Mouse (Mus musculus): ENCODE results near the gene Tmprss5.

Tmprss5 gene

DNA sequence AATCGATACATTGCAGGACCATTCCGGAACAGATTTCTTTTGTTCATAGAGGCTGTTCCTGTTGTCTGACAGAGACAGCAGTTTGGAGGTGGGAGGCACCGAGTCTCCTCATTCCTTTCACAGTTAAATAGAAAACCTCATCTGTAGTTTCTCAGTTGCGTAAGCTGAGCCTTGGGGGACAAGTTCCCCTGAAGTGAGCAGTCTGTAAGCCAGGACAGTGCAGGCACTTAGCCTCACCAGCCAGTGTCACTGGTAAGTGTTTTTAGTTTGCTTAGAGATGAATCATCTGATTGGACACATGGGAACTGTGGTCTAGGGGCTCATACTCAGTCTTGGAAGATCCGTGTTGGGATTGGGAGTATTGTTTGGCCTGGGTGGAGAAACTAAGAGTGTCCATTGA is at the start of gene Tmprss5:
Tmprss5 (plus strand) TSS at position 154 of the 400 bp plus-strand sequence.
- no peak for DNase-seq (ENCODE audit: low spot score in 2 of 2)

DNA sequence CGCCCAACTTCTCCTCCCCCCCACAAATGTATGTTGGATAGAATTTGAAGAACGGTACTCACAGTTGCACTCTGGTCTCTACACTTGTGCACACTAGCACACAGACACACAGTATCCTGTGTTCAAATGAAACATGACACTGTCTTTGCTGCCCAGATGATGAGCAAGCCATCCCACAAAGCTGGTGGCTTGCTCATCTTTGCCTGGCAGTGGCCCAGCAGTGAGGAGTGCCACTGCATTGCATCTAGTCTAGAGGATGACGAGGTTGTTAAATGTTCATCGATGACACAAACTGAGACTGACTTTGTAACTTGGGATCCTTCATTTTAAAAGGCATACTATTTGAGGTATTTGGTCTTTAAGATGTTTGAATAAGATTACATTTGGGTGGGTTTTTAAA is 46.3 kb upstream of the Tmprss5 start:
- DNase-seq (ENCODE audit: low spot score in 2 of 2): no peak

DNA sequence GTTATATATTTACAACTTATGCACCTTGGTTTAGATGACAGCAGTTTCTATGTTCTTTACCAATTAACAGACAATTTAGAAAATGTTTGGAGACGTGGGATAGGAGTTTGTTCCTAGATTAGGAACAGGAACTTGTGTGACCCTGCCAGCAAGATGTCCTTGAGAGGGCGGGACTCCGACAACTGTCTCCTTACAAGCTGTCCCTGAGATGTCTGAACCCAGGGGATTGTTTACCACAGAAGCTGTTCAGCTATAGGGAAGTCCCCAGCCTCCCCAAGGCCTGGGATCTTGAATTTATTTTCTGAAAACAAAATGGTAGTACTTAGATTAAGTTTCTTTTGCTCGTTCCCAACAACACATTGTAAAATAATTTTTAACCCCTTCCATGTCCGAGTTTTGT is 30.2 kb upstream of the Tmprss5 start:
- no peak for DNase-seq (ENCODE audit: low spot score in 2 of 2)

DNA sequence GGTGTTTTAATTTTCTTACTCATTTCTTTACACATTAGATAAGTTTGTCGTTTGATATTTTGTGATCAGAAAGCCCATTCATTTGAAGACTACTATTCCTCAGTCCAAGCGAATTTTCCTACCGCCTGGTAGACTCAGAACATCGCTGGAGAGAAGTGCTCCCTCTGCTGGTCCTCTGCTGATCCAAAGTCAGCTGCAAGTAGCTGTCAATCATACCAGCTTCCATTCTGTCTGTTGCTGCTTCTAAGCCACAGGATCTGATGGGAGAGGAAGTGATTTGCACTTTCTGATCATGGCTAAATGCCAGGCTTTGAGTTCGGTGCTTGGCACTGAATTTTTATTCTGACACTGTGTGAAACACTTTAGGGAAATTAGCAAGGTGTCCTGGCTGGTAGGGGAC is 29.7 kb upstream of the Tmprss5 start:
- DNase-seq (ENCODE audit: low spot score in 2 of 2): peak in 1 of 2 experiments; percentile 16

DNA sequence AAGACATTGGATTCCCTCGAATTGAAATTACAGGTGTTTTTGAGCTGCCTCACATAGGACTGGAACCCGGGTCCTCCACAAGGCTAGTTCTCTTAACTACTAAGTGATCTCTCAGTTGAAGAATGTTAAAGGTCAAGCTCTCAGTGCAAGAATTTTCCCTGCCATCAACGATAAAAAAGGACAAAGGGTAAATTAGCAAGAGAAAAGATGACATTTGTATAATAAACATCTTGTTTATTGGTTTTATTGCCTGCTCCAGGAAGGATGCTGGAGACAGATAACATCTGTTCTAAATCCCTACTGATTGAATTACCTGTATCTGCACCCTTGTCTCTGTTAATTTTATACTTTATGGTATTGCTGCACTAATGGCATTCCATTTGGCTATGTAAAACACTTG is 27.0 kb upstream of the Tmprss5 start:
- DNase-seq (ENCODE audit: low spot score in 2 of 2): no peak

DNA sequence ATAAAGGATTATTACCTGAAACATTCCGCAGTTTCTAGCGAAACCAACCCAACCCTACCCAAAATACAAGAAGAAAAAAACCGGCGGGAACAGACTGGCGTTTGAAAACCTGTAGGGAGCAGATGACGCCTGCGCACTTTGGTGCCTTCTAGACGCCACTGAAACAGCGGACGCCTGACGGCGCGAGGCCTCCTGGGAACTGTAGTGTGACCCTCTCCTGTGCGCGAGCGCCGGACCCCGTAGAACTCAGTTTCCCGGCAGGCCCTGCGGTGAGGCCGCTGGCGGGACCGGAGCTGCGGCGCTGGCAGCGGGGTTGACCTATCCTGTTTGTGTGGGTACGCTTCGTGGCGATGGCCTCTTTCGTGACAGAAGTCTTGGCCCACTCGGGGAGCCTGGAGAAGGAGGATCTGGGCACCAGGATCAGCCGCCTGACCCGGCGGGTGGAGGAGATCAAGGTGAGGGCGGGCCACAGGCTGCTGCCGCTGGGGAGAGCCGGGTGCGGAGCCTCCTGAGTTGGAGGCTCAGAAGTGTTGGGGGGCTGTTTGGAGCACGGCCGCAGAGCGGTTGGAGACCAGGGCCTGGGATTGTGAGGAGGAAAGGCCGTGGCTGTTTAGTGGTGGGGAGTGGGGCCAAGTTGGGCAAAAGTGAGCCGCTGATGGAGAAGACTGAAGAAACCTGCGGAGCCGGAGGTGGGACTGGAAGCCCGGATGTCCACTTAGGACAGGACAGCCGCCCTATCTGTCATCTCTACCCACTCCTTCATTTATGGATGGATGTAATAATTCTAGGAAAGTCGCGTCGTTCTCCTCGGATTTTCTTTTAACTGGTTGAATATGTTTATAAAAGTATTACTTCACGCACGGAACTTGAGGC is 25.5 kb upstream of the Tmprss5 start, which contains the start of gene Zw10:
Zw10 (plus strand) TSS at position 281 of the 873 bp plus-strand sequence.
- DNase-seq (ENCODE audit: low spot score in 2 of 2): peak; percentile 90 to 91

DNA sequence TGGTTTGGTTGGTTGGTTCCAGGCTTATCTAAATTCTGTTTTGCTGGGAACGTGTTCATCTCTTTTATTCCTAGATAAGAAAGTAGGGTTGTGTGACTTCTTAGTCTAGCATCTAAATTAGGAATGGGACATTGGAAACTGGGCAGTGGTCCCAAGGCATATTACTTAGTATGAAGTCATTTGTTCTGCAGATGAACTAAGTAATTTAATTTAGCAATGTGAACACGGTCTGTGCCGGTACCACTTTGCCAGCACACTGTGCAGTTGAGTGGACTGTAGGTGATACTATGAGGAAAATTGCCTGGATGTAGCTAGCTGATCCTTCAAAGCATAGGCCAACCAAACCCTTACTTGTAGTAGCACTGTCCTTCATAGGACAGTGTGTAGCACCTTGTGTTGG is 4.2 kb upstream of the Tmprss5 start:
- no peak for DNase-seq (ENCODE audit: low spot score in 2 of 2)

DNA sequence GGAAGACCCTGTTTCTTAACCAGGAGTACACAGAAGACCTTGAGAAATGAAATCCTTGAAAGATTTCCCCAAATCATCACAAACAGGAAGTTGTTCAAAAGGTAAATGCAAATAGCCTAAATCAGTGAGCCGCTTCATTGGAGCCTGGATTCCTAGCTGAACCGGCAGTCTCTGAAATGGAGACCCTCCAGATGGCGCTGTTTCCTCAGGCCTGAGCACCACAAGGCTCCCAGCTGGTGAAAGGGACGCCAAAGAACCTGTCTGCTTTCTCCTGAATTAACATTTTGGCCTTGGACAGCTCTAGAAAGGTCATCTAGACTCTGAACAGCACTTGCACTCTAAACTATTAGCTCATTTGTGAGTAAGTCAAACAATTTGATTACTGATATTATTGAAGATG is 501 bp downstream of the Tmprss5 start:
- DNase-seq (ENCODE audit: low spot score in 2 of 2): peak; percentile 4 to 41

DNA sequence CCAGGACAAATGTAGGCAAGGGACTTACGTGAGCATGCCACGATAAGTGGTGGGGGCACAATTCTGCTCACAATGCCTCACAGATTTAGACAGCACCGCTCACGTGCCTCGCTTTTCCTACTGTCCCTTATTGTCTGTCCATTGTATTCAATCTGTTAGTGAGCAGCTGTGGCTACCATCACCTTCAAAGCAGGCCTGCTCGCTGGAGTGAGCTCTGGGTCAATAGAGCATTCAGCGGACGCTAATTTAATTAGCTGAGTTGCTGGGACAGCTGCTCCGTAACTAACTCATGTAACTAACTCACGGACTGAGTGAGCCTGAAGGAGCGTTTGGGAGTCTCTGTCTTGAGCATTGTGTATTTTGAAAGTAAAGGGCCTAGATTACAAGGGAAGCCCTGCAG is 6.3 kb downstream of the Tmprss5 start:
- no peak for DNase-seq (ENCODE audit: low spot score in 2 of 2)

DNA sequence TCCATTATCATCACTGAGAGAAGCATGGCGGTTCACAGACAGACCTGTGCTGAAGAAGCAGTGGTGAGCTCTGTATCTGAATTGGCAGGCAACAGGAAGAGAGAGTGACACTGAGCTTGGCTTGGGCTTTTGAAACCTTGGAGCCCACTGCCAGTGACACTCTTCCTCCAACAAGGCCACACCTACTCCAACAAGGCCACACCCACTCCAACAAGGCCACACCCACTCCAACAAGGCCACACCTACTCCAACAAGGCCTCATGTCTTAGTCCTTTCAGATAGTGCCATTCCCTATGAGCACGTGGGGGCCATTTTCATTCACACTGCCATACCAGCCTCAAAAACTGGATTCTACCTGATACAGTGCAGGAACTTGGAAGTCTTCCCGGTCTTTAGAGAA is 17.8 kb downstream of the Tmprss5 start:
- DNase-seq (ENCODE audit: low spot score in 2 of 2): no peak

DNA sequence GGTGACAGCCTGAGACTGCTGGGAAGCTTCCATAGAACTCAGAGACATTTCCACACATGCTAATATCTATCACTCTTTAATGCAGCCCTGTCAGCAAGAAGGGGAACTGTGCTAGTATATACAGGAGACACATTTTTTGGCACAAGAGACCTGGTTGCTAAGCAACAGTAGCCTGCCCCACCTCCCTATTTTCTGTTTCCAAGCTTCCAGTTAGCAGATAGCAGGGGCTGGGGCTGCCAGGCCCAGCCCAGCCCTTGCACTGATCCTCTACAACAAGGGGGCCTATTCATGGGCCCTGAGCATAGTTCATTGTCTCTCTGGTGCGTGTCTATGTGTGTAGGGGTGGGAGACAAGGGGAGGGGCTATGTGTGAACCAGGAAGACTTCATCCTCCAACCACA is 21.3 kb downstream of the Tmprss5 start:
- DNase-seq (ENCODE audit: low spot score in 2 of 2): no peak

DNA sequence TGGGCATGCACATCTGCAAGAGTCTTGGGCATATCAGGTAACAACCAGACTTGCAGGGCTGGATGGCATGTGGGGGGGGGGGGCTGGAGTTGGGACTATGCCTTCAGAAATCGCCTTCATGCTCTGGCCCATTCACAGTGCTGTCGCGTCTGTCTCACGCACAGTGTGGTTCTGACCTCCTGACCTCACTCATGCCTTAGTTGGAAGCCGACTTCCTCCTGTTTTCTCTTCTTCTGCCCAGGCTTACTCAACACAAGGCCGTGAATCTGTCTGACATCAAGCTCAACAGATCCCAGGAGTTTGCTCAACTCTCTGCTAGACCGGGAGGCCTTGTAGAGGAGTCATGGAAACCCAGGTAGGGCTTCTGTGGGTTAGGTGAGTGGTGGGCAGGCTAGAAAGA is 28.0 kb downstream of the Tmprss5 start:
- no peak for DNase-seq (ENCODE audit: low spot score in 2 of 2)

DNA sequence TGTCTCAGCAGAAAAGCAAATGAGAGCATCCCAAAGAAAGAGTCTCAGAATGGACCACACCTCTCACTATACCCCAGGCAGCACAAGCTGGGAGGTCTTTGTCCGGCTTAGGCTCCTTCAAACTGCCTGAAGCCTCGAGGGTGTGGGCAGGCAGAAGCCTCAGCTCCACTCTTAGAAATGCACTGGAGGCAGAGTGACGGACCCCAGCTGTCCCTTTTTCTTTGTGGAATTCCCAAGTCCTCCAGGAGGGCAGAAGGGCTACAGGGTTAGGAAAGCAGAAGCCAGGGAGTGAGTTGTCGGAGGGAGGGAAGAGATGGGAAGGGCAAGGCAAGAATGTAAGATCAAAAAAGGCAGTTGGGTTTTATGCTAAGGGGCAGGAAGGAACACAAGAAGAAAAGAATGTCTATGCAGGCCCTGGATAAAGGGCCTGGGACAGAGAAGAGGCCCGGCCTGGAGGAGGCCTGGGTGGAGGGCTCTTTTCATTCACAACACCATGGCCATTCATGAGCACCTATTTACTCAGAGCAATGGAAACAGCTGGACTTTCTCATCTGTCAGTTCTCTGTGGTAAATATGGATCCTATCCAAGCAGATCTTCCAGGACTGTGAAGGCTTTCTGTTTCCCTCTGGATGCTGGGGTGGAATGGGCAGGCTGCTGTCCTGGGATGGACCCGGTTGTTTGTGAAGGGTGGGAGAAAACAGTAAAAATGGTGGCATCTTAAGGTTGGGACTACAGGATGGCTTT is 29.6 kb downstream of the Tmprss5 start:
- DNase-seq (ENCODE audit: low spot score in 2 of 2): no peak

DNA sequence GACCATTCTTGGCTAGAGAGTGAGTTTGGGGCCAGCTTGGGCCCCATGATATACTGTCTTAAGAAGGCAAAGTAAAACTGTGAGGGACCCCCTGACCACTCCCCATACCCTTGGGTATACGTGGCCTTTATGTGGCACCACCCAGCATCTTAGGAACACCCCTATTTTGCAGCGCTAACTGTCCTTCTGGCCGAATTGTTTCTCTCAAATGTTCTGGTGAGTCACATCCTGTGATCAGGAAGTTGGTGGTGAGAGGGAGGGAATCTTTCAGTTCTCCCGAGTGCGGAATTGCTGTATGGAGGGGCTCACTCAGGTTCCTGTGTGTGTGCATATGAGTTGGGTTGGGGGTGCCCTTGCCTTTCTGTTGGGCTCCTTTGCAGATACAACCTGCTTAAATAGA is 30.2 kb downstream of the Tmprss5 start:
- no peak for DNase-seq (ENCODE audit: low spot score in 2 of 2)

DNA sequence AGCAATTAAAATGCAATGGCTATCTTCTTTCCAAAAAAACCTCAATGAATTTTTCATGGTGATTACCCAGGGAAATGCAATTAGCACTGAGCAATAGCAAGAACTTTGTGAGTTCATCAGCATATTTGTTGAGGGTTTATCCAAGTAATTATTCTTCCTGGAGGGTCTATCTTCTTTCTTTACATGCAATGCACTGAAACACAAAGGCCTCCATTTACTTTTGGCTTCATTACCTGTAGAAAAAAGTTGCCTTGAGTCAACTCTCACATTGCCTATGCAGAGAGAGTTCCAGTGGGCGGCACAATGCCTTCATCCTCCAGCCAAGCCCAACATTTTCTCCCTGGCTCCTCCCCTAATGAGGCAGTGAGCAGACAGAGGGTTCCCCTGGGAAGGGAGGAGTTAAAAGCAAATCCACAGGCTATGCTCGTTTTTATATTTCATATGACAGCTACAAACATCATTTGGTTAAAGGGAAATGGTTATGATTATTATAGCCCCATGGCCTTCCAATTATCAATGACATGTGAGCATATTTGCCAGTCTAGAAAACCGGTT is 37.3 kb downstream of the Tmprss5 start:
- DNase-seq (ENCODE audit: low spot score in 2 of 2): no peak

DNA sequence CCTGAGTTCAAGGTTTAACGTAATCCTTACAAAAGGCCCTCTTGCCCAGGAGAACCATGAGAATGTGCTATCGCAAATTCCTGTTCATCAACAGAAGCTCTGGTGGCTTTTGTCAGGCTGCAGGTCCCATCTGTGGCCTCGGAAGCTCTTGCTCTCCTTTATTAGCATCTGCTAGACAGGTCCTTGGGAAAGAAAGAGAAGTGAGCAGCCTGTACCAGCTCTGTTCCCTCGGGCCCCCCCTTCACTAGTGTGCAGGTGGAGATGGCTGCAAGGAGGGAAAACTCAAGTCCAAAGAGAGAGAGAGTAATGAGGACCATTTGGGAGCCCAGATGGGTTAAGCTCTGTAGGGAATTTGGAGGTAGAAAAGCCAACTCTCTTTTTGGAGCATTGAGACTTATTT is 38.7 kb downstream of the Tmprss5 start:
- DNase-seq (ENCODE audit: low spot score in 2 of 2): no peak

DNA sequence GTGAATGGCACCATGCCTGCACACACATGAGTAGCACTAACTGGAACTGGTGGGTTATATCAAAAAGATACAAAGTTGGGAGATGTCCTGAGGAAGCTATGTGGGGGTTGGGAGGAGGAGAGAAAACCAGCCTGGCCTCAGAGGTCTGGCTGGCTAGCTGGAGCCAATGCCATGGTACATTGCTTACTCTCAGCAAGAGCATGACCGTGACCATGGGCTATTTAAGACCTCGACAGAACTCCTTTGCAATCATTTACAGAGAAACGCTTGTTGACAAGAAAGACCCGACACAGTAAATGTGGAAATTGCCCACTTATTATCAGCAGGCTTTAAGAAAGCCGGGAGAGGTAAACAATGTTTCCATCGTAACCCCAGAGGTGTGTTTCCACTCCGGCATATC is 44.6 kb downstream of the Tmprss5 start:
- DNase-seq (ENCODE audit: low spot score in 2 of 2): no peak

DNA sequence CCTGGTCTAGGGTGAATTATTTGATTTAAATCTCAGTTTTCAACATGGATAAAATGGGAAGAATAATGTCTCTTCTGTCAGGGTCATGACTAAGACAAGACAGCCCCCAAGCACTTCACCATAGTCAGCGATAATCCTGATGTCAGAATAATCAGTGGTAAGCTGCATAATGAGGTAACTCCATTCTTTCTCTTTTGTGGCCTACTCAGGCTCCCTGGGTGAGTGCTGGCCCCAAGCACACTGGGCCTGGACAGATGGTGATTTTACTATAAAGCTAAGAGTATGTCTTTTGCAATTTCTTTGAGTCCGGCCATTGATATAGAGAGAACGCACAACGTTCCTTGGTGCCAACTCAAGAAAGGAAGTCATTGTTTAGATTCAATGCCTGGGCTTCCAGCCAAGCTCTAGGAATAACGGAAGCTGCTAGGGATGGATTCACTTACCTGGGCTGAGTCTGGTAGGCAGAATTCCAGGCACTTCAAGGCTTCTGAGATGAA is 49.5 kb downstream of the Tmprss5 start:
- DNase-seq (ENCODE audit: low spot score in 2 of 2): no peak

DNA sequence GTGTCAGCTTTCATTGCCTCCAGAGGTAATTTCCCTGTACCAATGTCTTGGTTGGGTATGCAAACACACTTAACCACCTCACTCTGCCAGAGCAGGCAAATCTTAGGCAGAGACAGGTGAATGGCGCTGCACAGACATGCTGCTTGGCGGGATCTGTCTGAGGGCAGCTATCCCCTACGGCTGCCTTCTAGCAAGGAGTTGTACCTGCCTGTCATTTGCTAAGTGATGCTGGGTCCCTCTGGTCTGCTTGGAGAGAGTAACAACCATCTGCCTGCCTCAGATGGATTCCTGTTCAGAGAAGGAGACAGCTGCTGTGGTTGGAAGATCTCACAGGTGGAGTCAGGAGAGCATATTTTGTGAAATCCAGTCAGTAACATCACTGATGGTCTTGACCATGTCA is 62.8 kb downstream of the Tmprss5 start:
- DNase-seq (ENCODE audit: low spot score in 2 of 2): no peak

DNA sequence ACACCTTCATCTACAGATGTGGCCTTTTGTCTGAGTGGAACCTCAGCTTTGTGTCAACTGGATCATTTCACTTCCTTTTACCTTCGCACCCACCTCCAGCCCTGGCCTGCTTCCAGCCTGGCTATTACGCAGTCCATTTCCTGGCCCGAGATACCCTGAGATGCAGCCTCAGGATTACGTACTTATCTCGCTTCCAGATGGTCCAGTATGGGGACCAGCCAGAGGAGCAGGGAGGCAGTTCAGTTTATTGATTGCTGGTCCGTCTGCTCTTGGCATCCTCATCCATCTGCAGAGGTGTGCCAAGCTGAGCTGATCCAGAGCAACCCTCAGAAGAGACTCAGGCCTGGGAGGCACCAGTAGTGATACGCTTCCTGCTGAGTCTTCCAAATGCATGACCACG is 64.7 kb downstream of the Tmprss5 start:
- no peak for DNase-seq (ENCODE audit: low spot score in 2 of 2)

DNA sequence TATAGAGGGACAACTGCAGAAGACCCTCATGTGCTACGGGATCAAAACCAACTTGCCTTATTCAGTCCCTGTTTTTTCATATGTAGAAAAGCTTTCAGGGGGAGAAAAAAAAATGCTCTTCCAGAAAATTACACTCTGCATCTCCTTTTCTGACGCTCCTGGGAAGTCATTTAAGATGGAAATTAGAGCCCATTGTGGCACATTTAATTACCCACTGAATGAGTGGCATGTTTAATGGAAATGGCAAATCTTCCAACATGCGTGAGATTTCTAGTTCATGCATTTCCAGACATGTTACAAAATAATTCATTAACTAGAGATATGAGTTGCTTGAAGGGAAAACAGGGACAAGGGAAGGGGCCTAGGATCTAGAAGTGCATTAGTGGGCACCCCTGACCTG is 66.0 kb downstream of the Tmprss5 start:
- no peak for DNase-seq (ENCODE audit: low spot score in 2 of 2)
